ENCODE assay signal across 25 mouse cellular contexts in genomic region chr1:191089355-191089754, GRCm38 (mm10). TPM values are rescaled to one million over a fixed set of nuclear protein-coding genes. Genes with fewer than 3 reads are reported as not detected.
A peak's percentile ranks its signal among the peaks of the same experiment; 100 is the strongest.
DNase-seq lines count a peak whose midpoint lies in the region; ATAC-seq and TF ChIP-seq lines count a peak whose summit lies in the region.
"Had no signal": no experiment of that assay in that cellular context is flagged by ENCODE, and none has a peak within 500 bp of the region (broad histone marks: within the 10 kb centered on the region; RNA-seq: fewer than 3 reads in every experiment).

No protein-coding gene starts in this region.

- H3K27me3 ChIP-seq in intestine, embryonic 16.5 days (replicated peaks; ENCODE audit: control insufficient read depth, insufficient read depth, low read length), result no peaks in the 10 kb centered on the region
- no peaks in the 10 kb centered on the region for H3K27me3 ChIP-seq in intestine, embryonic 15.5 days (replicated peaks)
- H3K27me3 ChIP-seq in G1E (ENCODE audit: insufficient read depth, low read length), result no peaks in the 10 kb centered on the region
- H3K27me3 ChIP-seq in MEL (ENCODE audit: control insufficient read depth in 1 of 2, insufficient read depth in 2 of 2, low read length in 2 of 2), result no peaks in the 10 kb centered on the region
- H3K27me3 ChIP-seq in embryonic facial prominence, embryonic 10.5 days (replicated peaks; ENCODE audit: low read depth, poor library complexity, severe bottlenecking), result no peaks in the 10 kb centered on the region
- H3K27me3 ChIP-seq: embryonic facial prominence, embryonic 12.5 days; forebrain, embryonic 13.5 days; forebrain, embryonic 15.5 days had no signal

- peaks cover 2% of the 10 kb centered on the region; the same call in 1 of the 2 replicates for H3K4me1 ChIP-seq in intestine, embryonic 16.5 days (ENCODE audit: control insufficient read depth, insufficient read depth, low read length)
- H3K4me1 ChIP-seq in intestine, embryonic 15.5 days (replicated peaks), result no peaks in the 10 kb centered on the region; the same call in 1 of the 2 replicates
- H3K4me1 ChIP-seq in G1E (ENCODE audit: insufficient read depth, low read depth, low read length) (peaks cover 91% of the 10 kb centered on the region), MEL (ENCODE audit: control insufficient read depth in 1 of 2, insufficient read depth in 2 of 2, low read length in 2 of 2) (peaks cover 41 to 69% of the 10 kb centered on the region in 2 experiments)
- H3K4me1 ChIP-seq in embryonic facial prominence, embryonic 10.5 days, result peaks cover 13% of the 10 kb centered on the region
- H3K4me1 ChIP-seq: embryonic facial prominence, embryonic 12.5 days; forebrain, embryonic 13.5 days; forebrain, embryonic 15.5 days had no signal

- peak; percentile 34; the same call in 1 of the 2 replicates for ATAC-seq in intestine, embryonic 16.5 days
- ATAC-seq in intestine, embryonic 15.5 days, result no peak
- peak; percentile 65 for ATAC-seq in G1E (ENCODE audit: extremely low read depth, insufficient number of reproducible peaks, low FRiP score, poor library complexity, severe bottlenecking)
- ATAC-seq: forebrain, embryonic 13.5 days; forebrain, embryonic 15.5 days; forebrain, postnatal 0 days had no signal

- no peaks in the 10 kb centered on the region for H3K79me2 ChIP-seq in MEL (ENCODE audit: control insufficient read depth, insufficient read depth, low read length, poor library complexity)

- H3K27ac ChIP-seq in intestine, embryonic 16.5 days (ENCODE audit: low read length), result no peak overlapping the region
- H3K27ac ChIP-seq in intestine, embryonic 15.5 days, result no peak overlapping the region
- peak overlapping the region; percentile 55 for H3K27ac ChIP-seq in MEL (ENCODE audit: control insufficient read depth, low read depth, low read length)
- no peak overlapping the region for H3K27ac ChIP-seq in embryonic facial prominence, embryonic 10.5 days (replicated peaks)
- H3K27ac ChIP-seq: embryonic facial prominence, embryonic 12.5 days; forebrain, embryonic 13.5 days; forebrain, embryonic 15.5 days had no signal

- H3K9me3 ChIP-seq in intestine, embryonic 16.5 days (ENCODE audit: control insufficient read depth, low read length), result no peaks in the 10 kb centered on the region
- H3K9me3 ChIP-seq in intestine, embryonic 15.5 days, result no peaks in the 10 kb centered on the region
- H3K9me3 ChIP-seq in G1E (replicated peaks) (no peaks in the 10 kb centered on the region), MEL (replicated peaks; ENCODE audit: insufficient read depth, low read length) (no peaks in the 10 kb centered on the region)
- no peaks in the 10 kb centered on the region for H3K9me3 ChIP-seq in embryonic facial prominence, embryonic 10.5 days
- H3K9me3 ChIP-seq: embryonic facial prominence, embryonic 12.5 days; forebrain, embryonic 13.5 days; forebrain, embryonic 15.5 days had no signal

- no peak overlapping the region for H3K4me2 ChIP-seq in intestine, embryonic 16.5 days (ENCODE audit: low read depth, low read length)
- no peak overlapping the region for H3K4me2 ChIP-seq in intestine, embryonic 15.5 days (replicated peaks)
- H3K4me2 ChIP-seq: embryonic facial prominence, embryonic 12.5 days; forebrain, embryonic 13.5 days; forebrain, embryonic 15.5 days had no signal

- TF ChIP-seq EP300 in MEL (IDR thresholded peaks at IDR 0.05; ENCODE audit: low read depth in 1 of 2, low read length in 2 of 2), result peak; percentile 64 to 88

- 64% methylated on average over 6 of the region's 6 CpGs for WGBS in intestine, embryonic 16.5 days
- WGBS in intestine, embryonic 15.5 days, result 64% methylated on average over 6 of the region's 6 CpGs
- 72% methylated on average over 6 of the region's 6 CpGs for WGBS in embryonic facial prominence, embryonic 10.5 days

- TF ChIP-seq CTCF in G1E (IDR thresholded peaks at IDR 0.05; ENCODE audit: low read depth, low read length), result no peak
- TF ChIP-seq CTCF in MEL (IDR thresholded peaks at IDR 0.05 in 2 of 3, conservative IDR thresholded peaks at IDR 0.05 in 1 of 3; ENCODE audit: control insufficient read depth in 1 of 3, insufficient read depth in 1 of 3, low read depth in 2 of 3, low read length in 3 of 3, poor library complexity in 1 of 3, severe bottlenecking in 1 of 3), result no peak

- TF ChIP-seq POLR2A in MEL (IDR thresholded peaks at IDR 0.05; ENCODE audit: control insufficient read depth in 1 of 2, insufficient read depth in 1 of 2, low read depth in 1 of 2, low read length in 2 of 2, poor library complexity in 1 of 2), result no peak

- H3K9ac ChIP-seq in intestine, embryonic 16.5 days (ENCODE audit: low read depth, low read length), result no peak overlapping the region
- H3K9ac ChIP-seq in intestine, embryonic 15.5 days, result no peak overlapping the region
- H3K9ac ChIP-seq in MEL (ENCODE audit: control insufficient read depth, low read depth, low read length, poor library complexity, severe bottlenecking), result 0 out of 2 replicates have a peak overlapping the region, but pooled peaks have one; percentile 15
- H3K9ac ChIP-seq: embryonic facial prominence, embryonic 12.5 days; forebrain, embryonic 13.5 days; forebrain, embryonic 15.5 days; forebrain, postnatal 0 days had no signal

- no peak overlapping the region for H3K4me3 ChIP-seq in intestine, embryonic 16.5 days (ENCODE audit: low read length)
- H3K4me3 ChIP-seq in intestine, embryonic 15.5 days (replicated peaks), result no peak overlapping the region
- H3K4me3 ChIP-seq in G1E (ENCODE audit: low read depth, low read length) (no peak overlapping the region; the same call in 1 of the 2 replicates), MEL (ENCODE audit: control insufficient read depth in 1 of 2, insufficient read depth in 1 of 2, low read depth in 2 of 2, low read length in 2 of 2) (no peak overlapping the region)
- no peak overlapping the region for H3K4me3 ChIP-seq in embryonic facial prominence, embryonic 10.5 days
- H3K4me3 ChIP-seq: embryonic facial prominence, embryonic 12.5 days; forebrain, embryonic 13.5 days; forebrain, embryonic 15.5 days had no signal

- no peaks in the 10 kb centered on the region for H3K36me3 ChIP-seq in intestine, embryonic 16.5 days (ENCODE audit: control insufficient read depth, insufficient read depth, low read length)
- H3K36me3 ChIP-seq in intestine, embryonic 15.5 days, result no peaks in the 10 kb centered on the region
- H3K36me3 ChIP-seq in G1E (replicated peaks) (peaks cover 38% of the 10 kb centered on the region), MEL (ENCODE audit: control insufficient read depth in 1 of 2, insufficient read depth in 2 of 2, low read length in 2 of 2) (peaks cover 2 to 64% of the 10 kb centered on the region in 2 experiments; a peak in 3 of 4 replicates)
- H3K36me3 ChIP-seq in embryonic facial prominence, embryonic 10.5 days (replicated peaks), result peaks cover 22% of the 10 kb centered on the region
- H3K36me3 ChIP-seq: forebrain, embryonic 15.5 days had no signal

- no peak for TF ChIP-seq RAD21 in MEL (IDR thresholded peaks at IDR 0.05; ENCODE audit: low read depth, low read length)

- DNase-seq in G1E (ENCODE audit: low spot score) (no peak), MEL (ENCODE audit: low read depth, low spot score) (no peak)
- no peak for DNase-seq in embryonic facial prominence, embryonic 10.5 days (ENCODE audit: low spot score)
- DNase-seq: adrenal gland, adult 2 months; adrenal gland, postnatal 10 days; adrenal gland, postnatal 25 days; cerebellum, adult 11 months; cerebellum, adult 18-20 months; cerebellum, adult 8-10 months; cerebellum, adult 9-11 months; cerebellum, postnatal 14 days; cerebellum, postnatal 36 days; embryo, embryonic 11 days; forebrain, postnatal 0 days had no signal

RNA-seq across cellular contexts. Expression of gene Batf3, which starts 8.3 kb away (rescaled TPM):
- polyA plus RNA-seq in intestine, embryonic 16.5 days (2015; fragmentation: Nextera tagmentation; extraction: Ambion mirVana), result 8.4 and 9.0 TPM in 2 replicates
- polyA plus RNA-seq in intestine, embryonic 15.5 days (2015; fragmentation: Nextera tagmentation; extraction: Ambion mirVana), result 7.2 and 10.5 TPM in 2 replicates
- total RNA-seq in G1E (2014; fragmentation: Nextera tagmentation) (not detected in 2 replicates), G1E (2017) (0.11 TPM in 1 of 2 replicates, not detected in the other), MEL (2012; rRNA removed) (1.5 and 2.4 TPM in 2 replicates)
- polyA plus RNA-seq in G1E (2012) (0.09 TPM in 1 of 2 replicates, not detected in the other), MEL (2012; ENCODE audit: insufficient read depth in 1 of 2, insufficient read length in 2 of 2, low read depth in 1 of 2, low replicate concordance in 2 of 2, missing spikeins in 1 of 2) (1 to 10 TPM in 1 of 2 experiments, not detected in 1; 2.4 TPM)
- 7.1 and 9.8 TPM in 2 replicates for polyA plus RNA-seq in embryonic facial prominence, embryonic 10.5 days (2016; fragmentation: Nextera tagmentation; extraction: Ambion mirVana)

RNA-seq across cellular contexts. Expression of gene Nsl1, which starts 26.5 kb away (rescaled TPM):
- 14.0 and 16.2 TPM in 2 replicates for polyA plus RNA-seq in intestine, embryonic 16.5 days (2015; fragmentation: Nextera tagmentation; extraction: Ambion mirVana)
- polyA plus RNA-seq in intestine, embryonic 15.5 days (2015; fragmentation: Nextera tagmentation; extraction: Ambion mirVana), result 17.0 and 18.8 TPM in 2 replicates
- 12.5 and 13.4 TPM in 2 replicates for total RNA-seq in G1E (2014; fragmentation: Nextera tagmentation)
- 18.1 and 22.1 TPM in 2 replicates for total RNA-seq in G1E (2017)
- polyA plus RNA-seq in G1E (2012), result 19.4 and 25.6 TPM in 2 replicates
- total RNA-seq in MEL (2012; rRNA removed), result 33.4 and 41.9 TPM in 2 replicates
- 10 to 100 TPM in 1 of 2 experiments, not detected in 1; 24.2 TPM for polyA plus RNA-seq in MEL (2012; ENCODE audit: insufficient read depth in 1 of 2, insufficient read length in 2 of 2, low read depth in 1 of 2, low replicate concordance in 2 of 2, missing spikeins in 1 of 2)
- polyA plus RNA-seq in embryonic facial prominence, embryonic 10.5 days (2016; fragmentation: Nextera tagmentation; extraction: Ambion mirVana), result 35.4 and 38.6 TPM in 2 replicates

RNA-seq across cellular contexts. Expression of gene Tatdn3, which starts 26.6 kb away (rescaled TPM):
- polyA plus RNA-seq in intestine, embryonic 16.5 days (2015; fragmentation: Nextera tagmentation; extraction: Ambion mirVana), result 13.4 and 13.9 TPM in 2 replicates
- 11.9 and 12.6 TPM in 2 replicates for polyA plus RNA-seq in intestine, embryonic 15.5 days (2015; fragmentation: Nextera tagmentation; extraction: Ambion mirVana)
- total RNA-seq in G1E (2014; fragmentation: Nextera tagmentation) (33.6 and 53.0 TPM in 2 replicates), G1E (2017) (36.8 and 50.0 TPM in 2 replicates), MEL (2012; rRNA removed) (14.5 and 16.7 TPM in 2 replicates)
- polyA plus RNA-seq in G1E (2012) (0.77 and 1.6 TPM in 2 replicates), MEL (2012; ENCODE audit: insufficient read depth in 1 of 2, insufficient read length in 2 of 2, low read depth in 1 of 2, low replicate concordance in 2 of 2, missing spikeins in 1 of 2) (10 to 100 TPM in 1 of 2 experiments, not detected in 1; 19.0 TPM)
- polyA plus RNA-seq in embryonic facial prominence, embryonic 10.5 days (2016; fragmentation: Nextera tagmentation; extraction: Ambion mirVana), result 10.3 and 12.4 TPM in 2 replicates

RNA-seq across cellular contexts. Expression of gene Spata45, which starts 52.9 kb away (rescaled TPM):
- polyA plus RNA-seq in intestine, embryonic 16.5 days (2015; fragmentation: Nextera tagmentation; extraction: Ambion mirVana), result 0.61 TPM in 1 of 2 replicates, not detected in the other
- not detected in 2 replicates for polyA plus RNA-seq in intestine, embryonic 15.5 days (2015; fragmentation: Nextera tagmentation; extraction: Ambion mirVana)
- not detected in 2 replicates for total RNA-seq in G1E (2014; fragmentation: Nextera tagmentation)
- not detected in 2 replicates for total RNA-seq in G1E (2017)
- polyA plus RNA-seq in G1E (2012), result not detected in 2 replicates
- total RNA-seq in MEL (2012; rRNA removed), result not detected in 2 replicates
- under 1 TPM in 1 of 2 experiments, not detected in 1; 0.75 TPM for polyA plus RNA-seq in MEL (2012; ENCODE audit: insufficient read depth in 1 of 2, insufficient read length in 2 of 2, low read depth in 1 of 2, low replicate concordance in 2 of 2, missing spikeins in 1 of 2)
- polyA plus RNA-seq in embryonic facial prominence, embryonic 10.5 days (2016; fragmentation: Nextera tagmentation; extraction: Ambion mirVana), result not detected in 2 replicates
- total RNA-seq: adrenal gland, adult 2 months; adrenal gland, postnatal 10 days; adrenal gland, postnatal 25 days; adrenal gland, postnatal 4 days; common myeloid progenitor, adult 5-6 weeks; forebrain, postnatal 0 days had no signal
- polyA plus RNA-seq: adrenal gland, adult 2 months; brain, embryonic 14.5 days; C2C12; embryonic facial prominence, embryonic 12.5 days; embryonic facial prominence, embryonic 14.5 days; forebrain, embryonic 11.5 days; forebrain, embryonic 13.5 days; forebrain, embryonic 15.5 days; forebrain, postnatal 0 days had no signal
